Mouse (Mus musculus) fat pad, adult 2 months (tissue): Measurements from ENCODE around the gene Mtpn.

Experiments
- DNase-seq: peaks from one replicate; pipeline ENCODE4 v3.0.0-alpha.2; 2011; ENCODE audit warnings: low read depth, low spot score; ENCODE audit errors: extremely low read depth

Gene Mtpn

DNA sequence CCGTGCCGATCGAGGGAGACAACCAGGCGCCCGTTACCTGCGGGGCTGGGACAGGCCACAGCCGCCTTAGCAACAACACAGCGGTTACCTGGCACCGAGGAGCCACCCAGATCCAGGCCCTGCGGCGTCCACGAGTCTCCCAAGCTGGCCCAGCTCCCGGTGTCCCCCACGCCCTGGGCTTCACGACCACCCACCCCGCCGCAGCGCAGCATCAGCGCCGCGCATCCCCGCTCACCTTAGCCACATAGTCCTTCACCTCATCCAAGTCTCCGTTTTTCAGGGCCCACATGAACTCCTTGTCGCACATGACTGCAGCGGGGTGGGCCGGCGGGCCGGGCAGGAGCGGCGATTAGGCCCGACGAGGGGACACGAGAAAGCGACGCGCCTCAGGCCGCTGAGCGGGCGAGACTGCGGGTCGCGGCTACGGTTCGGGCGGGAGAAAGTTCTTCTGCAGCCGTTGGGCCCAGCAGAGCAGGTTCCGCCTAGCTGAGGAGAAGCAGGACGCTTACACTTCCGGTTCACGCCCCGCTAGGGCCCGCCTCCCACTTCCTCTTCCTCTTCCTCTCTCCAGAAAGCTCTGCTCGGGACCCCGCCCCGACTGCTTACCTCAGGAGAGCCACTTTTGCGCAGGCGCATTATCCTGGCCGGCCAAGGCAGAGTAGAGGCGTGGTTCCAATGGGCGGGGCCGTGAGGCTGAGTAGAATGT, at the start of gene Mtpn:
Gene Mtpn (minus strand): TSS at position 585 of the 706 bp plus-strand sequence.
- DNase-seq: peak; percentile 58

DNA sequence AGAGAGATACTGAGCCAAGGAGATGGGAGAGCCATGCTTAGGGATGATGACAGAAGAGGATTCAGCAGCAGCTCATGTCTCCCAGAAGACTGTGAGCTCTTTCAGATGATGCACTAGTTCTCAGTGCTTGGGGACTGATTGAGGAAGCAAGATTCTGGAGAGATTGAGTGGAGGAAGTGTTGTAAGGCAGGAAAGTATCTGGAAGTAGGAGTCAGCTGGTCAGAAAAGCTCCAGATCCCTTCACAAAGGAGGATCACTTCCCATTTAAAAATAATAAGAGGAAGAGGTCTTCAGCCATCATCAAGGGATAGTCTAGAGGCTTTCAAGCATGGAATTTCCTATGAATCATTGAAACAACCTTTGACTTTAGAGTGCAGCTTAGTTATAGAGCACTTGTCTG, 29.0 kb upstream of the Mtpn start:
- no peak for DNase-seq

DNA sequence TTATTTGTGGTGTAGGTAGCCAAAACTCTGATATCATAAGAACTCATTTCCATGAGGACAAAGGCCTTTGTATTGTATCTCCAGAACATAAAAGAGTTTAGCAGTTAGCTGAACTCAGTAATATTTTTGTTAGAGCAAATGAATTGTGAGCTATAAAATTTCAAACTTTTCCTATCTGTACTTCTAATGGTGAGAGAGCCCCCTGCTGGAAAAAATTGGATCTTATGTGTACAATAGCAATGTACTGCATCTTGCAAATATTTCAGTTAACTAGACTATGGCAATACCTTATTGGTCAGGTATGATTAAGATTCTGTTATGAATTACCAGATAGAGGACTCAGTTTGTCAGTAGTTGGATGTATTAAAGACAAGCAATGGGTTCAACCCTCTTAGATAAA, 28.1 kb upstream of the Mtpn start:
- DNase-seq: no peak

DNA sequence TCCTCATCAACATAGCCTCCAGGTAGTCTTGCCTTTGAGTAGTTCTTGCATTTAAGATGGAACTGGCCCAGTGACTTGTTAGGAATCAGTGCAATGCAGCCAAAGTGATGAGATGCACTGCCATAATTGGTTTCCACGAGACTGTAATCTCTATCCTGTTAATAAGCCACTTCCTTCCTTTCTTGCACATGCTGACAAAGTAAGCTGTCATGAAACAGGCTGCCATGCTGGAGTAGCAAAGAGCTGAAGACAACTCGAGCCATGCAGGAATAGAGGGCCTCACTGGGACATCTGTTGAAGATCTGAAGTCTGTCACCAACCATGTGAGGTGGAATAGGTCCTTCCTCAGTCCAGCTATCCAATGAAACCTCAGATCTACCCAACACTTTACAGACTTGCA, 20.3 kb upstream of the Mtpn start:
- DNase-seq: no peak

DNA sequence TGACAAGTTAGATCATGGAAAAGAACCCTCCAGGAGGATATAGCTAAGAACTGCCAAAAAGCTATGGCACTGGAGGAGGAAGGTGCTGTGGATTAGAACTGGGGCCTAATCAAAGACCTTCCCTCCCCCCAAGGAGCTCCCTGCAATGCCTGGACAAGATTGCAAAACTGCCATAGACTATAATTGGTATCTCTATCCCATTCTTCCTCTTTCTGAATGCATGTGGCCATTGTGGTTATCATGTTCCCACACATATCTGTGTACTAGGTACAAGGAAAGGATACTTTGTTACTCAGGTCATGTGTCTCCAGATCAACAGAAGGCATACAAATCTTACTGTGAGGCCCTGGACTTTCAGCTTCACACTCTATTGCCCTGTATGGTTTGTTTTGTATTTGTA, 4.7 kb upstream of the Mtpn start:
- DNase-seq: no peak

DNA sequence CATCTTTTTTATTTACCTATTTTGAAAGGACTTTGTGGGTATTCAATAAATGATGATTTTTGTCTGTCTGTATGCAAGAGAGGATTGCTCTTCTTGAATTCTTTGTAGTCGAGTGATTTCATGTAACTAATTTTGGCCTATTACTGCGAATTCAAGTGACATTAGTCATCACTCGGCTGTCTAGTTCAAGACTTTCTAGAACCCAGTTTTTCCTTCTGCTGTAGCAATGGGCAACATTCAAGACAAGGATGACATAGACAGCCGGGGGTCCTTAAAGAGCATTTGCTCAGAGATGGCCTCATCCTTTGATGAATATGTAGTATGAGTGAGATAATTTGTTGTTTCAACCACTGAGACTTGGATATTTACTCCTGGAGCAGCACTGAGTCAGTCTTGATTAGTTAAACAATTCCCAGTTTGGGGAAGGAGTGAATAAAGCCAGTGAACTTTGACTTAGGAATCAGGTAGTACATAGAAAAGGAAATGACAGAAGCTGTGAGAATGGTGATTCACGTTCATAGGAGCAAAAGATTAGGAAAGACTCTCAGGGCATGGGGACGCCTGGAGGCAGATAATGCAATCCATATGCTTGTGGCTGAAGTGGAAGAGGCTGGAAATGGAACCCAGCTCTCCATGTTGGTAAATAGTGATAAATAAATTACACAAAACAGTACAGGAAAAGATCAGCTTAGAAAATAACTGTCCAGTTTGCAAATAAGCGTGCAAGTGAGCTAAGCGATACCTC, 3.1 kb upstream of the Mtpn start:
- DNase-seq: no peak

DNA sequence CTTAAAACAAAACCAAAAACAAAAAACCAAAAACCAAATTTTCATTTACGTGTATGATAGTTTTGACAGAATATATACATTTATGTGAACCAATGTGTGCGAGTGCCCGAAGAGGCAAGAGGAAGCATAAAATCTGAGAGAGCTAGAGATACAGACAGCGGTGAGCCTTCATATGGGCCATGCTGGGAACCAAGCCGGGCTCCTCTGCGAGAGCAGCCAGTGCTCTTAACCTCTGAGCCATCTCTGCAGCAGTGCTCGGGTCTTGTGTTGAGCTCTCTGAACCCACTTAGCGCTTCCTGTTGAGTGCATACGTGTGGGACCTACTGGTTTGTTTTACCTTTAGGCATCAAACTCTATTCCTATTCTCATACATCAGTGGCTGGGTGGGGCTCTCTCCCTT, 689 bp upstream of the Mtpn start:
- DNase-seq: no peak

DNA sequence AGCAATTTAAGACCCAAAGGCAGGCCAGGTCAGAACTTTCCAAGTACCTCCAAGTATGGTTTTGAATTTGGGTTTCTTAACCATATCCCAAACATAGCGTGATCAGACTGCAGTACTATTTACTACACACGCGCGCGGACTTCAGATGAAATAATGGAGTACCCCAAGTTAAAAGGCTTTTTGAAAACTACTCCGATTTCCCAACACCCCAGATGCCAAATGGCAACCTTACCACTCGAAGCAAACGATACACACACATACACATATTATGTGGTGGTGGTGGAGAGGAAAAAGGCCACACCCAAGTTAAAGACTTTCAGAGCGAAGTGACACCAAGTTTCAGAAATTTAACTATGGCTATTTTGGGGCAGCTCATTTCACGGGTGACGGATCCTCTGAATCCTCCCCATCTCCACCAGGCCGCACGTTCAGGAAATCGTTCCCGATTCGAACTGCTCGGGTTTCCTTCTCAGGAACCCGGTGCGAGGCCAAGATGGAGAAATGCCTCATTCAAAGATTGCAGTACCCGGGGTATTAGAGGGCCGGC, 858 bp downstream of the Mtpn start:
- DNase-seq: no peak

DNA sequence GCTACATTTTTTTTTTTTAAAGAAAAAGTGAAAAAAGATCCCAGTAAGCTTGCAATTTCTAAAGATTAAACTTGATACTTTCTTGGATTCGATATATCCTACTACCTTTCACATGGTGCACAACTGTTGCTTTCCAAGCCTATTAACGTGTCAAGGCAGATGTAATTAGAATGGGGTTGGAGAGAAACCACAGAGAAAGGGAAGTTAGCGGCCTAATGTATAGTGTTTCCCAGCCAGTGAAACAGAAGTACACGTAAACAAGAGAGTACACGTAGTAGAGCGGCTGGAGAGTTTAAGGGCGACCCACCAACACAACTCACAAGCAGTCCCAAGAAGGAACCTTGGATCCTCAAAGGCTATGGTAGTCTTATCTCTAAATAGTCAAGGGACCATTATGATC, 3.7 kb downstream of the Mtpn start:
- DNase-seq: no peak

DNA sequence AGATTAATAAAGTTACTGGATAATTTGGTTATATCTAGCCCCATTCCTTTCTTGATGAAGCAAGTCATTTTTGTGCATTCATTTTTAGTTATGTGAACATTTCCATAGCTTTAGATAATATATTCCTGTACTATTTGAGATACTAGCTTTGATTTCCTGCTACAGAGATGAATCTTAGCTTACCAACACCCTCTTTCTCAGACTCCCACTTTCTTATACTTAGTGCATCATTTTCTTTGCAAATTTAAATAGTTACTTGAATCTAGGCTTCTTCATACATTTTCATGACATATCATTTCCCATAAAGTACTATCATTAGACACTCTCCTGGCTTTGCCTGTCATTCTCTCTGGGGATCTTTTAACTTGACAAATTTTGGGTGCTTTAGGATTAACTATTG, 26.3 kb downstream of the Mtpn start:
- DNase-seq: no peak

DNA sequence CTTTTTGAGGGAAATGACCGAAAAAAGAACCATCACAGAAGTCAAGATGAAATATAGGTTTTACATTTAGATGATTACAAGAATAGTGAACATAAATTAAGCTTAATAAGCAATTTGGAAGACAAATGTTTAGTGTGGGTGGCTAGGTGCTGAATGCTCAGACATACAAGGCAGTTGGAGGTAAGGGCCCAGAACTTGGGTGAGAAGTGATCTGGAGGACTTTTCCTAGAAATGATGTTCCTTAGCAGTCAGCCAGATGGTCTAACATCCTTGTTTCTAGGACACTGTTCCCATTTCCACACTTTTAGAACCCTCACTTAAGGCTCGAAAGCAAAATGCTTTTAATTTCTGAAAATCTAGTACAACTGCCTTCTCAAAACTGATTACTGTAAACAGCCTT, 34.9 kb downstream of the Mtpn start:
- DNase-seq: no peak

DNA sequence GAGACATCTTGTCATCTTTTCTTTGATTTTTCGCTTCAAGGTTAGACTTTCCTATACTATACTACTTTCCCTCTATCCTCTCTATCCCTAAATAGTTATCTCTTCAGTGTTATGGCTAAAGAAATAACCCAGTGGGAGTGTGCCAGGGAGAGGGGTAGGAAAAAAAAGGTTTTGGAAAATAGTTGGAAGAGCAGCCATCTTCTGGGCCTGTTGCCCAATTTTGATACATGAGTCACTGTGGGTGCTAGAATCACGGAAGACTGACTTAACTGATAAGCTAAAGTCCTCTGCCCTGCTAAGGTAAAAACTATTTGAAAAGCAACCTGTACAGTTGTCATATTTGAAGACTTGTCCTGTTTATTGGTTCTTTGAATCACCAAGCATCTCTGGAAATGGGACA, 36.8 kb downstream of the Mtpn start:
- DNase-seq: no peak

DNA sequence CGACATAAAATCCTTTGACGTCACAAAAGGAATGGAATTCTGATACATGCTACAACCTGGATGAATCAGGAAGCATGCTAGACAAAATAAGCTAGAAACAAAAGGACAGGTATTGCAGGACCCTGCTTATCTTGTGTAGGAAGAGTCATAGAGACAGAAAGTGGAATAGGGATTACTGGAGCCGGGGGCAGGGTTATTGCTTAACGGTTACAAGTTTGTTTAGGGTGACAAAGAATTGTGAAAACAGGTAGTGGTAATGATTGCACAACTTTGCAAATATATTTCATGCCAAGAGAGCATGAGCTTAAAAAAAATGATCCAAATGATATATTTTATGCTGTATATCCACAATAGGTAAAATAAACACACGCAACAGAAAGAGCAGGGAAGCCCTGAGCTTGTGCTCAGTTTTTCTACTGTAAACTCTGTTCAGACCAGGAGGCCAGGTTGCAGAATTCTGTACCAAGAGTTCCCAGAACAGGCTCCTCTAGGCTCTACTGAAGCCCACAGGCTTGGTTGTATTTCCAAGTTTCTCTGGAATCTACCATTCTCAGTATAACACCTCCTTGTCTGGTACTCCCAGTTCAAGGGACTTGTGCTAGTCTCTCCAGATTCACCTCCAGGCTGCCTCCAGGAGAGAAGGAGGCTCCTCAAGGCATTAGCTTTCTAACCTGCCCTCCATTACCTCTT, 39.6 kb downstream of the Mtpn start:
- peak; percentile 67 for DNase-seq

DNA sequence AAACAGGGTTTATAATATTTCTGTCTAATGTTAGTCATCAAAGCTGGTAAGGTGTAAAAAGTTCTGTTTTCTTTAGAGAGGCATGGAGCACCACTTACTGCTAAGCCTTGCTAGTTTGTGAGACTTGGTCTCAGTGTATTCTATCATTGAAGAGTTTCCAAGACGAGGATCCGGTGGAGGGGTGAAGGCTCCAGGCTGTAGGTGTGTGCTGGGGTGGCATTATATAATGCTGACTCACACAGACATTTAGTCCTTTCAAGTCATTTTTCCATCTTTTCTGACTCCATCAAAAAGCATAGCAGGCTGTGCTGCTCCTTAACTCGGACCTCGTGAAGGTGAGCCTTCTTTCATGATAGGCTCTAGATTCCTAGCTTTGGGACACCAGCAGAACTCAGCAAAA, 42.3 kb downstream of the Mtpn start:
- DNase-seq: no peak

DNA sequence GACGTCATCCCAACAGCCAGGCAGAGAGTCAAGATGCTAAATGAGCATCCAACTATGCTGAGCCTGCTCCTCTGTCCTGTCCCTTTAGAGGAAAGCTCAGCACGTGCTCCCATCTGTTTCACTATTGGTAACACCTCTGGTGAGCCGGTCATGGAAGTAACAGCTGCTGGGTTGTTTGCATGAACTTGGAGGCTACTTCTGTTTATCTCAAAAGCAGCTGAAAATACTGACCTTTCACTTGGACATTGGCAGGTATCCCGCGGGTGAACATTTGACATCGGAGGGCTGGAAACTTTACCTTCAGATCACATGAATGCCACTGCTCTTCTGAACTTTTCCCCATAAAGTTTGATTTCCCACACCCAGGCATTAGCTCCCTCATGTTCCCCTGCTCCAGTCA, 45.8 kb downstream of the Mtpn start:
- DNase-seq: no peak

DNA sequence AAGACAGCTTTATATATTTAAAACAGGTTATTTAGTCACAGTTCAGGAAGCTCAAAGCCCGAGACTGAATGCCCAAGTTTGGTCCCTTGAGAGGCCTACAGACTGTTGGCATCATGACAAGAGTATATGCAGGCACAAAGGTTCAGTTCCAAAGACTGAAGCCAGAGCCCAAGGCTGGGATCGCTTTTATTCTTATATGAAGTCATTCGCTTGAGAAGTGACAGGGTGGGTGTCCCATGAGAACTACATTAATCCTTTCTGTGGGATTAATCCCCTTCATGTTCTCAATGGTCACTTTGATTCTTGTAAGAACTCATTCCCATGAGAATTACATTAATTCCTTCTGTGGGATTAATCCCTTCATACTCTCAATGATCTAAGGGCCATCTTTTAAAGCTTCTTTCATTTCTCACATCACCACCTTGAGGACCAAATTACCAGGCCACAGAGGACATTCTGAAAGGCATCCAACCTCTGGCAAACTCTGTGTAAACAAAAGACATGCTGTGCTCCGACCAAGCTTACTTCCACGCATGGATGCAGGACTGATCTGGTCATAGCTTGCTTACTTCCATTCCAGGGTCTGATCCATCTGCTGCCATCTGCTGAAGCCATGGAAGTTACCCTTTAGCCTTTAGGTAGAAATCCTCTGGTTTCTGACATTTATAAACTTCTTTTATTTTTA, 59.9 kb downstream of the Mtpn start:
- DNase-seq: no peak

DNA sequence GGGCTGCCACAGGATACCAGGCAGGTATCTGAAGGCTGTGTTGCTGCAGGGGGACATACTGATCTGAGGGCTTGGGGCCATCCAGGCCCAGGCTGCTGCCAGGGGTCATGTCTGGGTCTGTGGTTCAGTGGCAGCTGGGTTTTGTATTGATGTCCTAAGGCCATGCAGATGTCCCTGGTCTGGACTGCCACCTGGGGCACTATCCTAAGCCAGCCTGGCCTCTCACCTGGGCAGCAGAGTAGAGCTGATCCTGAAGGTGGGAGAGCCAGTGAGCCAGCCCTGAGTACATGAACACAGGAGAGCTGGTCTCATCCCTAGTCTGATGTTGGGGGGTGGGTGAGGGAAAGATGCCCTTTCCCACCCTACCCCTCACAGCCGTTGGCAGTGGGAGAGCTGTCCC, 62.9 kb downstream of the Mtpn start:
- DNase-seq: no peak

DNA sequence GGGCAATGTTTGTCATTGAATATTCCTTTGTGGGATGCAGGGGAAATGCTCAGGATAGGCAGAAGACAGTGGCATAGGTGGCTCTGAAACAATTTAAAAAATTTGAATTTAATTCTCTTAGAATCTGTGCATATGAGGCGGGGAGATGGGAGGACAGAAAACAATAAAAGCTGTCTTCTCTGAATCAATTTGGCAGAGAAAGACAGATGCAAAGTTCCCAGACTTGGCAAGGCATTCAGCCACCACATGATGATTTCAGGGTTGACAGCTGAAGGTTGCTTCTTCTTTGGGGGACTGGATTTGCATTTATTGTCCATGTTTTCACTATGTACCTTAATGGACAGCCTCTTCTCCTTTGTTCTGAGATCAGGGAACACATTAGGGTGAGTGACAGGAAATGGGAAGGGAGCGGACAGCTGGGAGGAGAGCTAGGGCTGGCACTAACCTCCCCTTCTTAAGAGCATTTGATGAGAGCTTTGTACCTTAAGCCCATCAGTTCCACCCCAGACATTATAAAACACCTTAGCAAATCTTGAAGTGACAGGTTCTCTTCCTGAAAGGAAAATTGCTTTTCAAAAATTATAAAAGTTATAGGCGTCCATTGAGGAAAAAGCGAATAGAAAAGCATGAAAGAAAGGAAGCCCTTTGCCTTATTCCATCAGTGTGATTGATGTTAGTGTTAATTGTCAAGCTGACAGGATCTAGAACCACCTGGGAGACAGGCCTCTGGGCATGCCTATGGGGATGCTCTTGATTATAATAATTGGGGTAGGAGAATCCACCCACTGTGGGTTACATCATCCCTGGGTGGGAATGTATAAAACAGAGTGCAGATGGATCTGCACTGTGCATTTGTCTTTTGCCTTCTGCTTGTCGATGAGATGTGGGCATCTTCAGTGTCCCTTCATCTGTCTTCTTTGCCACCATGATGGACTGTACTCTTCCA, 76.0 kb downstream of the Mtpn start:
- no peak for DNase-seq

DNA sequence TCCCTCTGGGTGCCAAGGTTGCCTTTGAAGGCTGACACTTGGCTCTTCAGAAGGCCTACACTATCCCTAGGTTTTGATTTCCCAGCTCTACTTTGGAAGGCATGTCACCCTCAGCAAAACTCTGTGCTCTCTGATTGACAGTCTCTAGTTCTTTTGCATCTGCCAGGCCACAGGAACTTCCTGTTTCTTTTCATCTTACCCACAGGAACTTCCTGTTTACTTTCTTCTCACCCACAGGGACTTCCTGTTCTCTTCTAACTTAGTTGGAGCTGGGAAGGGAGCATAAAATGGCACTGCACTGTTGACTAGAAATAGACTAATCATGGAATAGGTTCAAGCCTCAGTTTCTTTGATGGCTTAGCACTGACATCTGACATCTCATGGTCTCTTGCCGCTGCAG, 77.2 kb downstream of the Mtpn start:
- DNase-seq: no peak
